Mouse (Mus musculus) spleen, embryonic (tissue): ENCODE data around the gene Tma7.

Experiments used
- CTCF ChIA-PET: fragments of 350-600 bp; sonication (Branson Sonifier 250); formaldehyde crosslinking; loops from one replicate; lab custom pipeline; 2022; lab: Charles Lee

The Tma7 gene

DNA sequence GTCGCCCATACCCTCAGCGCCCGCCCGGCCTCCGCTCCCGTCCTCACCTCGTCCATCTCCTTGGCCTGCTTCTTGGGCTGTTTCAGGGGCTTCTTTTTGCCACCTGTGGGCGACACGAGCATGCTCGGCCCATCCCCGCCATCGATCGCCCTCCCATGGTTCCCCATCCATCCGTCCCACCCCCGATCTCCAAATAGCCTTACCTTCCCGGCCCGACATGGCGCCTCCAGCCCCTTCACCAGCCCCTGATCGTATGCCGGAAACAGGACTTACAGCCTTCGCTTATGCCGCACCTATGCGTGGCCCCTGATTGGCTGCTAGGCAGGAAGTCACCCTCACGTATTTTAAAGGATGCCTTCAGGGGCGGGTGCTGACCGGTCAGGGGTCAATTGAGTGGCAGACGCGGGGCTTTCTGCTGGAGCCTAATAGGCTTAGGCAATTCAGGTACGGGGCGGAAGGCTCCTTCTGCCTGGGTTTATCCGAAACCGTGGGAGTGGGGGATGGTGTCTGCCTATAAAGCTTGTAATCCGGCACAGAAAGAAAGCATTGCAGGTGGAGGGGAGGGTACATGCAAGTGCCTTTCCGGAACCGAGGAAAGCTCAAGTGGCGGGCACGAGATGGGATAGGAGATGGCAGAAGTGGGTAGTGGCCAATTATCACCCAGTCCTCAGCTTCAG lies at the start of gene Tma7, which contains the start of gene Ccdc51:
Tma7 (minus strand) TSS at position 464 of the 677 bp plus-strand sequence.
Ccdc51 (plus strand) TSS at position 370 of the 677 bp plus-strand sequence.
- CTCF ChIA-PET = interaction anchor here (0.5 kb wide), 1 partner anchor 44 kb away, joined by 4 read pairs; no protein-coding TSS in a partner anchor

DNA sequence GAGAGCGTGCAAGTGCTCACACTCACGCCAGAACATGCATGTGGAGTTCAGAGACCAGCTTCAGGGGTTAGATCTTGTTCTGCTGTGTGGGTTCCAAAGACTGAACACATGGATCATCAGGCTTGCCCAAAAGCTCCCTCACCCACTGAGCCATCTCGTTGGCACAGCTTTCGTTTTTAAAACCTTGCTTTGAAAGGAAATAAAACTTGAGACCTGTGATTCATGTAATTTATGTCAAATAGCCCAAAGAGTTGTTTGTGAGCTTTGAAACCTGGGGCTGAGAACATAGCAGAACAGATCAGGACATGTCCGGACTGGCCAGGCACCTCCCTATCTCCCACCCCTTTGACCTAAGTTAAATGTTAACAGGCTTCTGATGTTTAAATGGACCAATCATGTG lies 47.7 kb upstream of the Tma7 start:
- CTCF ChIA-PET = no interaction called here

DNA sequence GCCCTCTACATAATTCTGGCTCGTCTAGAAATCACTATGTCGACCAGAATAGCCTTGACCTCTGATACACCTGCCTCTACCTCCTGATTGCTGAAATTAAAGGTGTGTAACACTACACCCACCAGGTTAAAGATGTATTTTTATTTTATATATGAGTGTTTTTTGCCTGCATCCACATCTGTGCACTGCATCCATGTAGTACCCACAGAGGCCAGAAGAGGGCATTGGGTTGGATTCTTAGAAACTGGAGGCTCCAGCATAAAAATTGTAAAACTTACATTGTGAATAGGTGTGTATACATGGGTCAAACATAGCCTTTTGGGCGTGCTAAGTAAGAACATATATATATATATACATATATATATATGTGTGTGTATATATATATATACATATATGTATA lies 45.8 kb upstream of the Tma7 start:
- CTCF ChIA-PET = interaction anchor here (0.6 to 0.7 kb wide), 2 partner anchors 45 to 198 kb away, joined by 3 read pairs; no protein-coding TSS in a partner anchor

DNA sequence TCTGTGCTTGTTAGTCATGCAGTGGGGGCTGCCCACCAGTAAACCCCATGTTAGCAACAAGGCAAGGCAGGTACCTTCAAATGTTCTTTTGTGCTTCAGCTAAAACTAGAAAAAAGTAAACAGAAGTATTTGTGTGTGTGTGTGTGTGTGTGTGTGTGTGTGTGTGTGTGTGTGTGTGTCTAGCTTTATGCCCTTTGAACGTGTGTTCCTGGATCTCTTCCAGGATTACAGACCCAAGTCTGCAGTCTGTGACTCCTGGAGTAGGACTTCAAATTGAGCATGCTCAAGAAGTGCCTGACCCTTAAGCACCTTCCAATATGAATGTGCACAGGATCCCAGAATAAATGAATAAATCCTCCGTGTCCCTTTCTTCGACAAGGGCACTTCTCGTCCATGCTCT lies 44.7 kb upstream of the Tma7 start:
- CTCF ChIA-PET = interaction anchor here (0.7 kb wide), 1 partner anchor 20 kb away, joined by 3 read pairs; no protein-coding TSS in a partner anchor

DNA sequence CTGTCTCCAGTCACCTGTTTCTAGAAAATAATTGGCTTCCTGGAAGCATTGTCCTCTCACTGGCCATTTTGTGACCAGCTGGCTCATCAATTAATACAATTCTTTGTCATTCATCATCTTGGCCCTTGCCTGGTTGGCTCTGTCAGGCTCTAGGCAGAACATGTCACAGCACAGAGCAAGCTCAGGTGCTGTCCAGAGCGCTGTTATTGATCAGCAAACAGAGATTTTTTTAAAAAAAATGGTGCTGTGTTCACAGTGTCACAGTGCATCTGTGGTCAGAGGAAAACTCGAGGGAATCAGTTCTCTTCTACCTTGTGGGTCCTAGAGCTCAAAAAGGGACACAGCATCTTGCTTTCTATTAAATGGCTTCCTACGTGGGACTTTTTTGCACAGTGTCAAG lies 43.1 kb upstream of the Tma7 start:
- CTCF ChIA-PET = no interaction called here

DNA sequence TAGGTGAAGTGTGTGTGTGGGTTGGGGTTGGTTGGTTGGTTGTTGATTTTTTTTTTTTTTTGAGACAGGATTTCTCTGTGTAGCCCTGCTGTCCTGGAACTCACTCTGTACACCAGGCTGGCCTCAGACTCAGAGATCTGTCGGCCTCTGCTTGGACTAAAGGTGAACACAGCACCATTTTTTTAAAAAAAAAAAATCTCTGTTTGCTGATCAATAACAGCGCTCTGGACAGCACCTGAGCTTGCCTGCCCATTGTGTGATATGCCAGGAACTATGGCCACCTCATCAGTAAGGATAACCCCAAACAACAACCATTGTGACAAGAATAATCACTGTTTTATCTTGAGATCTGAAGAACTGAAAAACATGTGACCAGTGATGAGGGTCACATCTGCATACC lies 42.7 kb upstream of the Tma7 start:
- CTCF ChIA-PET = interaction anchor here (0.6 kb wide), 1 partner anchor 140 kb away, joined by 3 read pairs; no protein-coding TSS in a partner anchor

DNA sequence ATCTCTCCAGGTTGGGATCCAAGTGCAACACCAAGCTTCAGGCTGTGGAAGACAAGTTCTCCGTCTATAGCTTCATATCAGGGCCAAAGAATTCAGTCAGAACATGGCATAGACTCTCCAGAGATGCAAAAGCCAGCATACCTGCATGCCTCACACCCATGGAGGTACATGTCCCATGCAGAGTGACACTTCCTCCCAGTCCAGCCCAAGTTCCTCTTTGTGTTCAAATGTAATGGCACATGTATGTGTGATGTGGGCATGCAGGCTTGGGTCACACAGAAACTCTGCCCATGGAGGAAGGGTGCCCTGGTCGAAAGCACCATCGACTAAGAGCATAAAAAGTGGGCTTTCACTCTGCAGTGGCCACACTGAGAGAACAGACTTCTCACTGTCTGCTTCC lies 41.8 kb upstream of the Tma7 start:
- CTCF ChIA-PET = interaction anchor here (0.5 to 1.8 kb wide), 3 partner anchors 85 to 139 kb away, joined by 3 to 4 read pairs (median 3); no protein-coding TSS in a partner anchor

DNA sequence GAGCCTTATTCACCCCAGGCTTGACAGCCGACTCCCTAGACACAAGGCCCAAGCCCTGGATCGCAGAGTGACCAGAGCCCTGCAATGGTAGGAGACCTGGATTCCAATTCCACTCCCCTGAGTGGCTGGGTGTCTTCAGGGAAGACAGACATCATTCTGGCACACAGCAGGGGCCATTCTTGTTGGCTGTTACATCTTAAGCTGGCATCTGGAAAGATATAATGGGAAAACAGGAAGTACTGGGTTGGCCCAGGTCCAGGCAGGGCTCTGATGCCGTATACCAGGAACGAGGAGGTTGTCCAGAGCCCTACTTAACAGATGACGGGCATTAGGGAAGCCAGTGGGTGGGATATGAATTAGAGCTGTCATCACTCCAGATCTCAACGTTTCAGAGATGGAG lies 40.9 kb upstream of the Tma7 start:
- CTCF ChIA-PET = interaction anchor here (0.6 to 1.8 kb wide), 2 partner anchors 11 to 122 kb away, joined by 3 to 4 read pairs; no protein-coding TSS in a partner anchor

DNA sequence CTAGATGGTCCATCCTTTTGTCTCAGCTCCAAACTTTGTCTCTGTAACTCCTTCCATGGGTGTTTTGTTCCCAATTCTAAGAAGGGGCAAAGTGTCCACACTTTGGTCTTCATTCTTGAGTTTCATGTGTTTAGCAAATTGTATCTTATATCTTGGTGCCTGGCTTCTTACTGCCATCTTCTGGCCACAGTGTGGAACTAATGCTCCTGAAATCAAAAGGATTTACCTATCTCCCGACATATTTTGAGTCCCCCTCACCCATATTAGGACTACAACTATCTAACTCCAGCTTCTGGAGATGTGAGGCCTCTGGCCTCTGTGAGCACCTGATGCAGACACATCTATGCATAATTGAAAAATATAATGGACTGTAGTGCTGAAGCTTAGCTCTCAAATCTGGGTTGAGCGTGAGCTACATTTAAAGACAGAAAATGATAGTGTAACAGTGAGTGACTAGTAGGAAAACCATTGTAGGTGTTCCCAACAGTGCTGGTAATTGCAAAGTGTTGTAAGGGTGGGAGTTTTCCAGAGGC lies 40.2 kb upstream of the Tma7 start:
- CTCF ChIA-PET = interaction anchor here (0.6 to 1.8 kb wide), 2 partner anchors 12 to 121 kb away, joined by 3 to 4 read pairs; no protein-coding TSS in a partner anchor

DNA sequence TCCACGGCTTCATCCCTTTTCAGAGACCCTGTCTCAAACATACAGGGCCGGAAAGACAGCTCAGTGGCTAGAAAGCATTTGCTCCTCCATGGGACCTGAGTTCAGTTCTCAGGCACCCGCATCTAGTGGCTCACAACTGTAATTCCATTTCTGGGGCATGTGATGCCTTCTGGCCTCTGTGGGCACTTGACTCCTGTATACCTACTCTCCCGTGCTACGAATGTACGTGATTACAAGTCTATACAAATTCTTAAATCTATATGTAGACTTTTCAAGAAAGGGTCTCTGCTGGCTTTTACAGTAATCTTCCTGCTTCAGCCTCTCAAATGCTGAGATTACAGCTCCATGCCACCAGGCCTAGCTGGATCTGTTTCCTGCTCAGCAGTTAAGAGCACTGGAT lies 38.6 kb upstream of the Tma7 start:
- CTCF ChIA-PET = interaction anchor here (0.7 kb wide), 1 partner anchor 20 kb away, joined by 3 read pairs; no protein-coding TSS in a partner anchor

DNA sequence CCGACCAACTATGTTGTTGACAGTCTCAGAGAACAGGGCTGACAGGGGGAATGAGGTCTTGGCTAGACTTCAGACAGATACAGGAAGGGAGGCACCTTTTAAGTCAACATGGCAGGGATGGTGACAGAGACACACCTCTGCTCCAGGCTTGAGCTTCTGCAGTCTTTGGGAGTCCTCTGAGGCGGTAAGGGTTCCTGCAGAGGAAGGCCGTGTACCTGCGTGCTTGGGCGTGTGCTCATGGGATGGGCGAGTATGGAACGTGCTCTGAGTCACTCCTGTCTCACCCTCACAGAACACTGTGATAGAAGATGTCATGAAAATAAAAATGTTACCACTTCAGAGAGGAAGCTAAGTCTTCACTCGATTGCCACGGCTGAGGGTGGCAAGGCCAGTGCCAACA lies 37.2 kb upstream of the Tma7 start:
- CTCF ChIA-PET = interaction anchor here (0.7 kb wide), 1 partner anchor 188 kb away, joined by 4 read pairs; no protein-coding TSS in a partner anchor

DNA sequence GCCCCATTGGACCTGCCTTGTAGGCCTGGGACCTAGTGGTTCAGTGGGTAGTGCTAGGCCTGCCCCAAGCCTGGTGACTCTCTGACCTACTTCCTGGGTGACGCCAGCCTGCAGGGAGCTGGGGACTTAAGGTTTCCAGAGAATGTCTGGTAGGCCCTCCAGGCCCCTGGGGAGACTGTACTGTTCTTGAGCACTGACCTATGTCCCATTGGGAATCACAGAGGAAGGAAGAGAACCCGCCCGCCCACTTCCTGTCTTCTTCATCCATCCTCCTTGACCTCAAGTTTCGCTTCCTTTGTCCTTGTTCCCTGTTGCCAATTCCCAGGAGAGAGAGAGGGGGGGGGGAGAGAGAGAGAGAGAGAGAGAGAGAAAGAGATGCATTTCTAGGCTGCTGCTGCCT lies 35.7 kb upstream of the Tma7 start:
- CTCF ChIA-PET = no interaction called here

DNA sequence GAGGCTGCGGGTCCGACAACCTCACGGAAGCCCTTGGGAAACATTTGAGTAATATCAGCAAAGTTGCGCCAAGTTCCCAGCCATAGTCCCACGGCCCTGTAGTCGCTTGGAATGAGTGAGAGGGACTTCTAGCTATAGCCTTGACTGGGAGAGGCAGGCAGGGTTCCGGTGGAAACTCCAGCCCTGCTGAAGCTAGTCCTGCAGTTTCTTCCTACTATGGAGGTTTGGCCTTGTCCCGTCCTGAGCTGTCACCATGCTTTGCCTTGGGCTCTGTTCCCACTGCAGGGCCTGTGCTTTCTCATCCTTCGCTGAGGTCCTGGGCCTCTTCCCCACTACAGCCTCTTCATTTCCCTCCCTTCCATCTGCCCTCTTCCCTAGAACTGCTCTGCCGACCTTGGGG lies 33.8 kb upstream of the Tma7 start:
- CTCF ChIA-PET = no interaction called here

DNA sequence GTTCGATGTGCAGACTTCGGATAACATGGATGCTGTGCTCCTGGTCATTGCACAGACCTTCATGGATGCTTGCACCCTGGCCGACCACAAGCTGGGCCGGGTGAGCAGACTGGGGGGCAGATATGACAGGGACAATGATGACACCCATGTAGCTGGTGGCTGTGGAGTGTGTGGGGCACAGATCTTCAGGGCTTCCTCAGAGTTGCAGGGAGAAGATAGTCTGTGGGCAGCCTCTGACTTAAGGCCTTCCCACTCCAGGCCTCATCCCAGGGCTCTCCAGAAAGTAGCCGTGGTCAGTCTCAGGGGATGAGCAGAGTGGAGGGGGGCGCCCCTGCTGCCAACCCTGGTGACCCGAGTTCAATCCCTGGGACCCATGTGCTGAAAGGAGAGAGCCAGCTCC lies 32.5 kb upstream of the Tma7 start:
- CTCF ChIA-PET = no interaction called here

DNA sequence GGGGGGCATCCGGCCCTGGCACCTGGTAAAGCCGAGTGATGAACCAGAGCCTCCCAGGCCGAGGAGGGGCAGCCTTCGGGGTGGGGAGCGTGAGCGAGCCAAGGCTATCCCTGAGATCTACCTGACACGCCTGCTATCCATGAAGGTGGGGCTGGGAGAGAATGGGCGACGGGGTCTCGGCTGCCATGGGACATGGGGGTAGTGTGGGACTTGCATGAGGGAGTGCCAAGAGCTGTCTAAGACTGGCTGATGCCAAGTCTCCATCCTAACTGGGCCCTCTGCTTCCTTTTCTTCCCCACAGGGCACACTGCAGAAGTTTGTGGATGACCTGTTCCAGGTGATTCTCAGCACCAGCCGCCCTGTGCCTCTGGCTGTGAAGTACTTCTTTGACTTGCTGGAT lies 31.9 kb upstream of the Tma7 start:
- CTCF ChIA-PET = no interaction called here

DNA sequence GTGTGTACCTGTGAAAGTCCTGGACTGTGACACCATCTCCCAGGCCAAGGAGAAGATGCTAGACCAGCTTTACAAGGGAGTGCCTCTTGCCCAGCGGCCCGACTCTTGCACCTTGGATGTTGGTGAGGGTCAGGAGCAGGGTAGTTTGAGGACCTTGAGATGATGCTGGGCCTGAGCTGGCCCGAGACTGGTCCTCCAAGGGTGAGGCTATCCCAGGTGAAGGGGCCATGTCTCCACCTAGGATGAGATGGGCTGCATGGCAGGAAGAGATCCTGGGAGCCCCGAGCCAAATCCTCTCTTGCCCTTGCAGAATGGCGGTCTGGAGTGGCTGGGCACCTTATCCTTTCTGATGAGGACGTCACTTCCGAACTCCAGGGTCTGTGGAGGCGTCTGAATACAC lies 30.9 kb upstream of the Tma7 start:
- CTCF ChIA-PET = no interaction called here

DNA sequence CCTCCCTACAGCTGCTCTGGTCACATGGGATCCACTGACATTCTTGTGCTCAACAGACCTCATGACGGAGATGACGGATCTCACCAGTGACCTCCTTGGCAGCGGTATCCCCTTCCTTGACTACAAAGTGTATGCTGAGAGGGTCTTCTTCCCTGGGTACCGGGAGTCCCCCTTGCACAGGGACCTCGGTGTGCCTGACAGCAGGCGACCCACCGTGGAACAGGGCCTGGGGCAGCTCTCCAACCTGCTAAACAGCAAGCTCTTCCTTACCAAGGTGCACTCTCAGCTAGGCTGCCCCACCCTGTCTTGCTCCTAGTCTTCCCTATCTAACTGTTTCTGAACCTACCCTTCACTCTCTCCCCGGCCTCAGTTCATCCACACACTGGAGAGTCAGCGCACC lies 29.2 kb upstream of the Tma7 start:
- CTCF ChIA-PET = no interaction called here

DNA sequence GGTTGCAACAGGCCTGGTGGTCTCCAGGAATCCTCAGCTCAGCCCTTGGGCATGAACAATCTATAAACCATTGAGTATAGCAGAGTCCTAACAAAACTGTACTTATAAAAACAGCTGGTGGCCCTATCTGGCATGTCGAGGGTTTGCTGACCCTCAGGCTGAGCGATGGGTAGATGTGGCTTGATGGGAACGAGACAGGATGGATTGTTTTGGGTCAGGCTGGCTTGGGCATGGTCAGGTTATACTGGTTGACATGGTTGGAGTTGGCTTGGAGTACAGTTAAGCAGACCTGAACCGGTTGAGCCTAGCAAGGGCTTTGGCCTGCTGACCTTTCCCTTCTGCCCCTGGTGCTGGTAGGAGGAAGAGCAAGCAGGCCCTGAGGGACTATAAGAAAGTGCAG lies 28.7 kb upstream of the Tma7 start:
- CTCF ChIA-PET = no interaction called here

DNA sequence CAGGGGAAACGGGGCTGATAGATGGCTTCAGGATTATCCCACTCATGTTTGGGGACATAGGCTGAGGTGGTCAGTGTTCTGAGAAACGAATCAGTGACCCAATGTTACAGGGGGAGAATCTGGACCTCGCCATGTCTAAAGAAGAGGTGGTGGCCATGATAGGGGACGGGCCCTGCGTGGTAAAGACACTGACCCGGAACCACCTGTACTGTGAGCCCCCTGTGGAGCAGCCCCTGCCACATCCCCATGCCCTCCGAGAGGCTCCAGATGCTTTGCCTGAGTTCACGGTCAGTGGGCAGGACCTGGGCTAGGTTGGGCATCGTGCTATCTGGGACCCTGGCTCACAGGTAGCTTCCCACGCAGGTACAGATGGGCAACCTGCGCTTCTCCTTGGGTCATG lies 27.9 kb upstream of the Tma7 start:
- CTCF ChIA-PET = no interaction called here

DNA sequence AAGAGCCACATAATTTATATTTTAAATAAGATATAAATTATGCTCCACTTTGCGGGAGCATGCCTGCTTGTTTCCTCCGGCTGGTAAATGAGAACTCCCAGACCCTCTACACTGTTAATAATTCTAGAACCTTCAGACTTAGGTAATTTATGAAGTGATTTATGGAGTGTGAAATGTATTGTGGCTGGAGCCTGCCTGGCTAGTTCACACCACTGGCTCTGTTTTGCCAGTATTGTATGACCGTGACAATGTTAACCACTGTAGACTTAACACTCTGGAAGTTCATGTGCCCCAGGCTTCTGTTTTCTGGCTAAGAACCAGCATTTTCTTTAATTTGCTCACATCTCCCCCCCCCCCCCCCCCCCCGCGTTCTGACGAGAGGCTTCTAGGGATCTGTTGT lies 25.0 kb upstream of the Tma7 start:
- CTCF ChIA-PET = no interaction called here

DNA sequence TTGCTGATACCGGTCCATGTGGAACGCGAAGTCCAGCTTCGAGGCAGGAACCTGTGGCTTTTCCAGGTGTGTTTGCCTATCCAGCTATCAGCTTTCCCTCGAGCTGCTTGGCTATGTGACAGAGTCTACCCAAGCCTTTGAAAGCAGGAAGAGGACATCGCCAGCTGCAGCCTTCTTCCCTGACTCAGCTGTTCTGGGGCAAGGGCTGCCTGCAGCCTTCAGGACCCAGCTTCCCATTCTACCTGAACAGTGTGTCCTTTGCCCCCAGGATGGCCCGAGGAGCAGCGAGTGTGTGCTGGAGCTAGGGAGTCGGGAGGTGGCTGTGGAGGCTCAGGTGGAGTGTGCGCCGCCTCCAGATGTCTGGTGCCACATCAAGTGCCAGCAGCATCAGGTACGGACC lies 23.3 kb upstream of the Tma7 start:
- CTCF ChIA-PET = no interaction called here

DNA sequence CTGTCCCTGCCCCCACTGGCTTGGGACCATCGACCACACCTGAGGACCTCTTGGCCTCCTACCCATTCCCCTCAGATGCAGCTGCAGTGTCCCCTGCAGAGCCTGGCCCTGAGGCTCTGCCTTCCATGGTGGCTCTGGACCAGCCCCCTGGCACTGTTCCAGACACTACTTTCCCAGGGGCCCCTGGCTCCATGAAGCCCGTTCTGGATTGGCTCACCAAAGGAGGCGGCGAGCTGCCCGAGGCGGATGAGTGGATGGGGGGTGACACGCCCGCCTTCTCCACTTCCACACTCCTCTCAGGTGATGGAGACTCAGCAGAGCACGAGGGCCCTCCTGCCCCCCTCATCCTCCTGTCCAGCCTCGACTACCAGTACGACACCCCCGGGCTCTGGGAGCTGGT lies 22.6 kb upstream of the Tma7 start:
- CTCF ChIA-PET = no interaction called here

DNA sequence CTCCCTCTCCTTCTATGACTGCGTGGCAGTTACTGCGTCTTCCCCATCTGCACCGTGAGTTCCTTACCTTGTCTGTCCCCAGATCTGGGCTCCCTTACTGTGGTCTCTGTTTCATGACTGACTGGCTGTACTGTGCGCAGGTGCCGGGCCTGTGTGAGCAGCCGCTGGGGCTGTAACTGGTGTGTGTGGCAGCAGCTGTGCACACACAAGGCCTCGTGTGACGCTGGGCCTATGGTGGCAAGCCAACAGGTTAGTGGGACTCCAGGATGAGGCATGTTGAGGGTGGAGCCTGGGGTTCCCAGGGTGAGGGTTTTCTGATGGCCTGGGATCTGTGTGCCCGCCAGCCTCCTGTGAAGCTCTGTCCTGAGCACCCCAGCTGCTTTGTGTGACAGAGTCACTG lies 21.7 kb upstream of the Tma7 start:
- CTCF ChIA-PET = no interaction called here
